Mouse (Mus musculus) liver, embryonic 11.5 days (tissue): ENCODE measurements around the gene Rnf31. TPM values are rescaled to one million over a fixed set of nuclear protein-coding genes. Genes with fewer than 3 reads are reported as not detected.

Source experiments
- ATAC-seq: fragments of 200-750 bp; cut with Nextera tagmentation; replicated peaks from 2 replicates; pipeline ENCODE4 v1.8.0; 2017; ENCODE audit warnings: moderate number of reproducible peaks, mild to moderate bottlenecking, moderate TSS enrichment, moderate library complexity; ENCODE audit not compliant: low FRiP score
- DNase-seq: peaks from one replicate; pipeline ENCODE4 v3.0.0-alpha.2; 2017; ENCODE audit warnings: low spot score
- H3K27ac ChIP-seq: fragments of 300-500 bp; sonication (generic); 2 replicates; pipeline ENCODE4 v1.5.1; 2014; ENCODE audit warnings: mild to moderate bottlenecking, low read depth, low read length, control low read depth
- H3K27me3 ChIP-seq: fragments of 300-500 bp; sonication (generic); replicated peaks from 2 replicates; pipeline ENCODE4 v1.6.1; 2014; ENCODE audit warnings: low read length, mixed read lengths; ENCODE audit not compliant: control insufficient read depth, insufficient read depth
- H3K36me3 ChIP-seq: fragments of 300-500 bp; sonication (generic); 2 replicates; pipeline ENCODE4 v1.6.1; 2014; ENCODE audit warnings: mild to moderate bottlenecking, low read length, moderate library complexity, mixed read lengths; ENCODE audit not compliant: control insufficient read depth, insufficient read depth
- H3K4me1 ChIP-seq: fragments of 300-500 bp; sonication (generic); replicated peaks from 2 replicates; pipeline ENCODE4 v1.6.1; 2014; ENCODE audit warnings: low read length, mixed read lengths; ENCODE audit not compliant: control insufficient read depth, insufficient read depth
- H3K4me2 ChIP-seq: fragments of 300-500 bp; sonication (generic); 2 replicates; pipeline ENCODE4 v1.6.1; 2014; ENCODE audit warnings: mild to moderate bottlenecking, control low read depth, moderate library complexity
- H3K4me3 ChIP-seq: fragments of 300-500 bp; sonication (generic); 2 replicates; pipeline ENCODE4 v1.5.1; 2014; ENCODE audit warnings: low read depth, low read length, control low read depth
- H3K9ac ChIP-seq: fragments of 300-500 bp; sonication (generic); 2 replicates; pipeline ENCODE4 v1.6.1; 2014; ENCODE audit warnings: low read depth, low read length, control low read depth
- H3K9me3 ChIP-seq: fragments of 300-500 bp; sonication (generic); 2 replicates; pipeline ENCODE4 v1.6.1; 2016; ENCODE audit warnings: low read length, inconsistent platforms, mixed read lengths; ENCODE audit not compliant: control insufficient read depth
- WGBS: fragments of 180-500 bp; shearing (Covaris S2); extraction: QIAGEN DNeasy Blood & Tissue Kit; methylation state at CpG from one replicate; pipeline ENCODE4 v1.1.7; 2014; 5-methylcytosine and 5-hydroxymethylcytosine counted together
- polyA plus RNA-seq: library from polyadenylated mRNA; unstranded; fragments of >200 nt; fragmentation: Nextera tagmentation; extraction: Ambion mirVana; gene quantifications from 2 replicates; pipeline ENCODE4 v1.2.1, GENCODE M21; 2014

Rnf31 gene
- polyA plus RNA-seq, 1 experiment from 2014 or later = 23.1 TPM

DNA sequence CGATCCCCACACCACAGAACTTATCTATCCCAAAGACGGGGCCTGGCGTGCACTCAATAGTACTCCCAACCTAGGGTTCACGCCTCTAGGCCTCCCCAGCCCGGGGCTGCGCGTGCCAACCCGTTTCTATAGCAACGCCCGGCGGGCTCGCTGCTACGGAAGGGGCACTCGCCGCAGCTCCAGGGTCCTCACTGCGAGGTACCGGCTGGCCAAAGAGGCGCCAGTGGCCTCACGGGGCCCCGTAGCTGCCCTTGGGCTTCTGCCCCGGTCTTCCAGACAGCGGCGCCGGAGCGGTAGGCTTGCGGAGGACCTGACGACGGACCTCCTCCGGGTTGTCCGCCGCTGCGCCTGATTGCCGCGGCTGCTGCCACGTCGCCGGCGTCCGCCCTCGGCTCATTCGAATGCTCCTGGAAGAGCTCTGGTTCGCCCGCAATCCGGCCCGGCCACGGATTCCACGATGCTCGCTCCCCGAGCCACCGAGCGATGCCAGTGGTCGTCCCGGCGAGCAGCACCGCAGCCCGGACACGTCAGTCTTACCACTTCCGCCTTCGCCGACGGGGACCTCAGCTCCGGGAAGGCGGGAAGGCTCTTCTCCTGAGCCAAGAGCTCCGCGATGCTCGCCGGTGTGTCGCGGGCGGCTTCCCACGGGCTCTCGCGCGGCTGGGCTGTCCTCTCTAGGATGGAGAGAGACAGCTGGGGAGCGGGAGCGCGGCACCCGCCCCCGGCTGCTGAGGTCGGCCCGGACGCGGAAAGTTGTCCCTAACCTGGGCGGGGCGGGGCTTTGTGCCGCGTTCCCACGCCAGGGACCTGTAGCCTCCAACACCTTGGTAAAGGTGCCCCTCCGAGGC, 51.8 kb downstream of the Rnf31 start, which contains the start of gene Tm9sf1:
Gene Tm9sf1, minus strand, starts transcription at position 747 of the 848 bp plus-strand sequence.
- H3K27ac ChIP-seq = peak within 1 kb of the TSS; percentile 83
- under 1% methylated on average over 89 of the region's 89 CpGs for WGBS
- peak within 1 kb of the TSS; percentile 93 for H3K4me2 ChIP-seq
- no peaks in the 10 kb centered on the region for H3K27me3 ChIP-seq
- peak; percentile 93 for DNase-seq
- ATAC-seq = peak; percentile 86
- H3K4me3 ChIP-seq = peak within 1 kb of the TSS; percentile 89
- peaks cover 28% of the 10 kb centered on the region for H3K4me1 ChIP-seq
- peak within 1 kb of the TSS; percentile 89 for H3K9ac ChIP-seq
- peaks cover 25% of the 10 kb centered on the region for H3K36me3 ChIP-seq
- H3K9me3 ChIP-seq = no peaks in the 10 kb centered on the region

DNA sequence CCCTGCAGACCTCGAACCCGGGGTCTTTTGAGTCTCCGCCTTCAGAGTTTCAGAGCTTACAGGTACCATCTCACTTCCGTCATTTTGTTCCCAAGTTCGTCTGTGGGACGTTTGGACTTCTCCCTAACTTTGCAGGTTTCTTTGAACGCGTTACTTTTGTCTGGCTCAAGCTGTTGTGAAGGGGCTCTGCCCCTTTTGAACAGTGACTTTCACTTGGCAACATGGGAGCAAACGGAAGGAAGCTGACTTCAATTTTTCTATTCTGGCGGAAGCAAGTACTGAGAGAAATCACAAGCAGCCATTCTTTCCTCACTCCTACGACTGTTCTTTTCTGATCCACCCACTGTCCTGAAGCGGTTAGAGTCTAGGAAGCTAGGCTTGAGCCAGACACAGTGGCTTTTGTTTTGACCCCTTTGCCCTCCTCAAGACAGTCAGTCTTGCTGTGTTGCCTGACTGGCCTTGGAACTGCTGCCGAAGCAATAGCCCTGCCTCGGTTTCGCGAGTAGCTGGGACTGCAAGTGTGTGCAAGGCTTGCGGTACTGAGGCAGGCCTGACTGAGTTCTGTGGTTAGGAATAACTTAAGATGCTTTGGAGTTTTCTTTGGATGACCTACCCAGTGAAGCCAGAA, 52.9 kb downstream of the Rnf31 start:
- Histone ChIP-seq H3K4me2 (peak overlapping the region; percentile 93), H3K36me3 (peaks cover 19% of the 10 kb centered on the region), H3K4me3 (peak overlapping the region; percentile 89), H3K9ac (peak overlapping the region; percentile 89), H3K9me3 (no peaks in the 10 kb centered on the region), H3K4me1 (peaks cover 28% of the 10 kb centered on the region), H3K27me3 (no peaks in the 10 kb centered on the region), H3K27ac (peak overlapping the region; percentile 34; the same call in 1 of the 2 replicates)
- WGBS = 28% methylated on average over 17 of the region's 17 CpGs
- no peak for DNase-seq
- no peak for ATAC-seq

DNA sequence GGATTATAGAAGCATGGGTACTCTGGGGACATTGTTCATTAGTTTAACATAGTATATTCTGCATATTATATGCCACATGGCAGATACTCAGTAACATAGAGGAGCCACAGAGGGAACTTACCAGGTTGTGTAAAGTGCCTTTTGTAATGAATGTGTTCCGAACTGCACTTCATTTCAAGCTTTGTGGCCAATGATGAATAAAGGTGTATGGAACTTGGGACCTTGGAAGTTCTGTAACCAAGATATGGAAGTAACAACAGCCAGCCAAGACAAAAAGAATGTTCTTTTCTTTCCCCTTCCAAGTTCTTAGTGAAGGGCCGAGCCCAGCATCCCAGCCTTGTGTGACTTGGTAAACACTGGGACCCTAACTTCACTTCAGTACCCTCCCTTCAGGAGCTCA, 58.4 kb downstream of the Rnf31 start, which contains the start of gene Tssk4:
Gene Tssk4, plus strand, starts transcription at position 301 of the 400 bp plus-strand sequence.
- Histone ChIP-seq H3K9ac (no peak within 1 kb of the TSS), H3K4me3 (no peak within 1 kb of the TSS), H3K4me2 (no peak within 1 kb of the TSS), H3K4me1 (peaks cover 11% of the 10 kb centered on the region), H3K36me3 (peaks cover 5% of the 10 kb centered on the region), H3K27me3 (no peaks in the 10 kb centered on the region), H3K27ac (no peak within 1 kb of the TSS), H3K9me3 (no peaks in the 10 kb centered on the region)
- 86% methylated on average over 2 of the region's 2 CpGs for WGBS
- DNase-seq (no peak), ATAC-seq (no peak)

DNA sequence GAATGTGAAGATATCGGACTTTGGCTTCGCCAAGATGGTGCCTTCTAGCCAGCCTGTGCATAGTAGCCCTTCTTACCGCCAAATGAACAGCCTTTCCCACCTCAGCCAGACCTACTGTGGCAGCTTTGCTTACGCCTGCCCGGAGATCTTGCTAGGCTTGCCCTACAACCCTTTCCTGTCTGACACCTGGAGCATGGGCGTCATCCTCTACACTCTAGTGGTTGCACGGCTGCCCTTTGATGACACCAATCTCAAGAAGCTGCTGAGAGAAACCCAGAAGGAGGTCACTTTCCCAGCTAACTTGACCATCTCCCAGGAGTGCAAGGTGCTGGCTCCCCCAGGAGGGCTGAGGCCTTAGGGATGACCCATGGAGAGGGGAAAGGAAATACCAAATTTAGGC, 60.0 kb downstream of the Rnf31 start:
- WGBS = 79% methylated on average over 7 of the region's 7 CpGs
- no peaks in the 10 kb centered on the region for H3K9me3 ChIP-seq
- H3K27ac ChIP-seq = no peak overlapping the region; the same call in 1 of the 2 replicates
- no peak overlapping the region for H3K4me3 ChIP-seq
- no peak overlapping the region for H3K4me2 ChIP-seq
- no peak for DNase-seq
- H3K4me1 ChIP-seq = peaks cover under 1% of the 10 kb centered on the region; the same call in 1 of the 2 replicates
- H3K36me3 ChIP-seq = peaks cover under 1% of the 10 kb centered on the region; the same call in 1 of the 2 replicates
- ATAC-seq = no peak
- peak overlapping the region; percentile 30; the same call in 1 of the 2 replicates for H3K9ac ChIP-seq
- no peaks in the 10 kb centered on the region for H3K27me3 ChIP-seq

Other genes with a start within 250 kb of the Rnf31 start
- 58.7 and 59.4 TPM in 2 replicates for gene Dhrs4, start 113.0 kb upstream of the Rnf31 start, polyA plus RNA-seq
- 2.7 and 3.0 TPM in 2 replicates for gene Carmil3, start 101.1 kb upstream of the Rnf31 start, polyA plus RNA-seq
- gene Cpne6, start 81.3 kb upstream of the Rnf31 start, polyA plus RNA-seq = 0.16 and 0.49 TPM in 2 replicates
- gene Nrl, start 66.7 kb upstream of the Rnf31 start, polyA plus RNA-seq = not detected in 2 replicates
- gene Pck2, start 51.4 kb upstream of the Rnf31 start, polyA plus RNA-seq = 49.8 and 50.9 TPM in 2 replicates
- gene Dcaf11, start 31.7 kb upstream of the Rnf31 start, polyA plus RNA-seq = 72.1 and 73.6 TPM in 2 replicates
- 2.3 and 3.3 TPM in 2 replicates for gene A730061H03Rik, start 31.3 kb upstream of the Rnf31 start, polyA plus RNA-seq
- gene Fitm1, start 16.1 kb upstream of the Rnf31 start, polyA plus RNA-seq = 2.2 and 2.6 TPM in 2 replicates
- 172 and 177 TPM in 2 replicates for gene Psme1, start 13.6 kb upstream of the Rnf31 start, polyA plus RNA-seq
- 44.5 and 46.2 TPM in 2 replicates for gene Emc9, start 6.4 kb upstream of the Rnf31 start, polyA plus RNA-seq
- gene Psme2, start 595 bp upstream of the Rnf31 start, polyA plus RNA-seq = 256 and 277 TPM in 2 replicates
- 11.6 and 13.0 TPM in 2 replicates for gene Irf9, start 11.9 kb downstream of the Rnf31 start, polyA plus RNA-seq
- 2.8 and 5.2 TPM in 2 replicates for gene Rec8, start 26.3 kb downstream of the Rnf31 start, polyA plus RNA-seq
- 90.1 and 92.1 TPM in 2 replicates for gene Ipo4, start 44.2 kb downstream of the Rnf31 start, polyA plus RNA-seq
- 2.7 and 2.8 TPM in 2 replicates for gene Gm49378, start 46.2 kb downstream of the Rnf31 start, polyA plus RNA-seq
- 79.8 and 83.8 TPM in 2 replicates for gene Tm9sf1, start 52.1 kb downstream of the Rnf31 start, polyA plus RNA-seq
- 0.47 and 0.49 TPM in 2 replicates for gene Tssk4, start 58.5 kb downstream of the Rnf31 start, polyA plus RNA-seq
- gene Mdp1, start 68.8 kb downstream of the Rnf31 start, polyA plus RNA-seq = 40.2 and 43.8 TPM in 2 replicates
- gene Gmpr2, start 80.2 kb downstream of the Rnf31 start, polyA plus RNA-seq = 54.9 and 58.0 TPM in 2 replicates
- 489 and 507 TPM in 2 replicates for gene Nedd8, start 80.4 kb downstream of the Rnf31 start, polyA plus RNA-seq
- 42.3 and 44.9 TPM in 2 replicates for gene Tinf2, start 90.1 kb downstream of the Rnf31 start, polyA plus RNA-seq
- gene Tgm1, start 122.2 kb downstream of the Rnf31 start, polyA plus RNA-seq = 3.0 and 3.3 TPM in 2 replicates
- 22.8 and 24.0 TPM in 2 replicates for gene Rabggta, start 130.6 kb downstream of the Rnf31 start, polyA plus RNA-seq
- gene Dhrs1, start 154.0 kb downstream of the Rnf31 start, polyA plus RNA-seq = 48.8 and 53.9 TPM in 2 replicates
- 70.6 and 76.1 TPM in 2 replicates for gene Nop9, start 154.0 kb downstream of the Rnf31 start, polyA plus RNA-seq
- gene Cideb, start 166.8 kb downstream of the Rnf31 start, polyA plus RNA-seq = 8.9 and 9.1 TPM in 2 replicates
- gene Ltb4r2, start 169.7 kb downstream of the Rnf31 start, polyA plus RNA-seq = 1.5 and 1.8 TPM in 2 replicates
- gene Ltb4r1, start 174.3 kb downstream of the Rnf31 start, polyA plus RNA-seq = 1.6 and 1.9 TPM in 2 replicates
- gene Adcy4, start 192.4 kb downstream of the Rnf31 start, polyA plus RNA-seq = 3.9 and 4.8 TPM in 2 replicates
- 51.6 and 52.1 TPM in 2 replicates for gene Ripk3, start 197.2 kb downstream of the Rnf31 start, polyA plus RNA-seq
- gene Nfatc4, start 231.4 kb downstream of the Rnf31 start, polyA plus RNA-seq = 15.1 and 15.3 TPM in 2 replicates